Mouse (Mus musculus) hindbrain, embryonic 12.5 days (tissue): ENCODE measurements at regions not wholly inside any gene's neighbourhood (a gene's known extent, or its start where the extent isn't known, plus 50 kb on each side); places are given as distances from the start of the nearest gene placed in this dataset.
A peak's percentile ranks its signal among the peaks of the same experiment; 100 is the strongest.

Experiments
- ATAC-seq: fragments of 200-750 bp; cut with Nextera tagmentation; 2 replicates; pipeline ENCODE4 v1.8.0; 2017; ENCODE audit warnings: moderate TSS enrichment; ENCODE audit not compliant: low FRiP score
- H3K27ac ChIP-seq: fragments of 300-500 bp; sonication (generic); 2 replicates; pipeline ENCODE4 v1.5.1; 2016; ENCODE audit warnings: mild to moderate bottlenecking
- H3K27me3 ChIP-seq: fragments of 300-500 bp; sonication (generic); 2 replicates; pipeline ENCODE4 v1.6.1; 2016; ENCODE audit warnings: mild to moderate bottlenecking
- H3K36me3 ChIP-seq: fragments of 300-500 bp; sonication (generic); 2 replicates; pipeline ENCODE4 v1.6.1; 2016; ENCODE audit warnings: mild to moderate bottlenecking
- H3K4me1 ChIP-seq: fragments of 300-500 bp; sonication (generic); 2 replicates; pipeline ENCODE4 v1.6.1; 2016
- H3K4me2 ChIP-seq: fragments of 300-500 bp; sonication (generic); replicated peaks from 2 replicates; pipeline ENCODE4 v1.6.1; 2016; ENCODE audit warnings: mild to moderate bottlenecking
- H3K4me3 ChIP-seq: fragments of 300-500 bp; sonication (generic); 2 replicates; pipeline ENCODE4 v1.5.1; 2016; ENCODE audit warnings: mild to moderate bottlenecking
- H3K9ac ChIP-seq: fragments of 300-500 bp; sonication (generic); 2 replicates; pipeline ENCODE4 v1.6.1; 2016; ENCODE audit warnings: mild to moderate bottlenecking, moderate library complexity
- H3K9me3 ChIP-seq: fragments of 300-500 bp; sonication (generic); replicated peaks from 2 replicates; pipeline ENCODE4 v1.6.1; 2016; ENCODE audit warnings: mild to moderate bottlenecking
- WGBS: fragments of 180-500 bp; shearing (Covaris S2); methylation state at CpG from one replicate; pipeline ENCODE4 v1.1.7; 2016; 5-methylcytosine and 5-hydroxymethylcytosine counted together

GRCm38 (mm10) chr16:52980995-52981394 lies 527.1 kb upstream of the Alcam start:
- Histone ChIP-seq H3K4me1 (no peaks in the 10 kb centered on the region), H3K27me3 (no peaks in the 10 kb centered on the region), H3K27ac (no peak overlapping the region), H3K9me3 (no peaks in the 10 kb centered on the region), H3K4me3 (no peak overlapping the region), H3K4me2 (no peak overlapping the region), H3K36me3 (no peaks in the 10 kb centered on the region), H3K9ac (no peak overlapping the region)
- WGBS, result 90% methylated on average over 2 of the region's 2 CpGs
- ATAC-seq, result no peak

- ATAC-seq, result no peak
- Histone ChIP-seq H3K4me2 (no peak overlapping the region), H3K4me3 (no peak overlapping the region), H3K27me3 (no peaks in the 10 kb centered on the region), H3K9ac (no peak overlapping the region), H3K27ac (no peak overlapping the region), H3K9me3 (no peaks in the 10 kb centered on the region), H3K4me1 (no peaks in the 10 kb centered on the region), H3K36me3 (no peaks in the 10 kb centered on the region)
- WGBS, result 97% methylated on average over 2 of the region's 2 CpGs
Observed at GRCm38 (mm10) chr16:52972811-52973210, 518.9 kb upstream of the Alcam start.

- no peak overlapping the region for H3K9ac ChIP-seq
- H3K27ac ChIP-seq, result no peak overlapping the region
- ATAC-seq, result no peak
- H3K4me1 ChIP-seq, result no peaks in the 10 kb centered on the region
- H3K4me3 ChIP-seq, result no peak overlapping the region
- no peaks in the 10 kb centered on the region for H3K9me3 ChIP-seq
- H3K27me3 ChIP-seq, result no peaks in the 10 kb centered on the region
- no peaks in the 10 kb centered on the region for H3K36me3 ChIP-seq
- no peak overlapping the region for H3K4me2 ChIP-seq
- 54% methylated on average over 4 of the region's 4 CpGs for WGBS
Observed at GRCm38 (mm10) chr16:52947679-52948078, 493.8 kb upstream of the Alcam start.

GRCm38 (mm10) chr16:52934749-52935148 lies 480.9 kb upstream of the Alcam start:
- no peaks in the 10 kb centered on the region for H3K36me3 ChIP-seq
- H3K9me3 ChIP-seq, result no peaks in the 10 kb centered on the region
- no peak overlapping the region for H3K9ac ChIP-seq
- H3K27me3 ChIP-seq, result no peaks in the 10 kb centered on the region
- H3K4me2 ChIP-seq, result no peak overlapping the region
- ATAC-seq, result no peak
- no peak overlapping the region for H3K27ac ChIP-seq
- H3K4me1 ChIP-seq, result no peaks in the 10 kb centered on the region
- 77% methylated on average over 1 of the region's 1 CpGs for WGBS
- no peak overlapping the region for H3K4me3 ChIP-seq

GRCm38 (mm10) chr16:52931978-52932377 lies 478.1 kb upstream of the Alcam start:
- Histone ChIP-seq H3K4me3 (no peak overlapping the region), H3K27me3 (no peaks in the 10 kb centered on the region), H3K4me2 (no peak overlapping the region), H3K27ac (no peak overlapping the region), H3K9ac (no peak overlapping the region), H3K9me3 (no peaks in the 10 kb centered on the region), H3K4me1 (no peaks in the 10 kb centered on the region), H3K36me3 (no peaks in the 10 kb centered on the region)
- ATAC-seq, result no peak
- 88% methylated on average over 3 of the region's 3 CpGs for WGBS

- Histone ChIP-seq H3K36me3 (no peaks in the 10 kb centered on the region), H3K4me2 (no peak overlapping the region), H3K4me3 (no peak overlapping the region), H3K9me3 (no peaks in the 10 kb centered on the region), H3K27me3 (no peaks in the 10 kb centered on the region), H3K9ac (no peak overlapping the region), H3K4me1 (no peaks in the 10 kb centered on the region), H3K27ac (no peak overlapping the region)
- ATAC-seq, result peak; percentile 93
- WGBS, result 50% methylated on average over 14 of the region's 14 CpGs
Observed at GRCm38 (mm10) chr16:52892467-52893255, 438.8 kb upstream of the Alcam start.

GRCm38 (mm10) chr16:52879463-52880114 lies 425.7 kb upstream of the Alcam start:
- Histone ChIP-seq H3K9ac (no peak overlapping the region), H3K27ac (no peak overlapping the region), H3K4me1 (no peaks in the 10 kb centered on the region), H3K36me3 (no peaks in the 10 kb centered on the region), H3K4me2 (no peak overlapping the region), H3K4me3 (no peak overlapping the region), H3K9me3 (no peaks in the 10 kb centered on the region), H3K27me3 (no peaks in the 10 kb centered on the region)
- ATAC-seq, result no peak
- WGBS, result 83% methylated on average over 4 of the region's 4 CpGs

GRCm38 (mm10) chr16:52867833-52868232 lies 414.0 kb upstream of the Alcam start:
- H3K27ac ChIP-seq, result no peak overlapping the region
- no peak for ATAC-seq
- H3K27me3 ChIP-seq, result no peaks in the 10 kb centered on the region
- H3K4me1 ChIP-seq, result no peaks in the 10 kb centered on the region
- H3K9ac ChIP-seq, result no peak overlapping the region
- H3K4me2 ChIP-seq, result no peak overlapping the region
- H3K36me3 ChIP-seq, result no peaks in the 10 kb centered on the region
- 77% methylated on average over 6 of the region's 6 CpGs for WGBS
- H3K4me3 ChIP-seq, result no peak overlapping the region
- no peaks in the 10 kb centered on the region for H3K9me3 ChIP-seq

- no peak for ATAC-seq
- Histone ChIP-seq H3K4me3 (no peak overlapping the region), H3K27me3 (no peaks in the 10 kb centered on the region), H3K27ac (no peak overlapping the region), H3K9ac (no peak overlapping the region), H3K4me2 (no peak overlapping the region), H3K4me1 (no peaks in the 10 kb centered on the region), H3K9me3 (no peaks in the 10 kb centered on the region), H3K36me3 (no peaks in the 10 kb centered on the region)
- WGBS, result 100% methylated on average over 1 of the region's 1 CpGs
Observed at GRCm38 (mm10) chr16:52863554-52863953, 409.7 kb upstream of the Alcam start.

- Histone ChIP-seq H3K4me2 (no peak overlapping the region), H3K4me1 (no peaks in the 10 kb centered on the region), H3K27me3 (no peaks in the 10 kb centered on the region), H3K9ac (no peak overlapping the region), H3K36me3 (no peaks in the 10 kb centered on the region), H3K4me3 (no peak overlapping the region), H3K27ac (no peak overlapping the region), H3K9me3 (no peaks in the 10 kb centered on the region)
- WGBS, result 82% methylated on average over 6 of the region's 6 CpGs
- no peak for ATAC-seq
Observed at GRCm38 (mm10) chr16:52861263-52861662, 407.4 kb upstream of the Alcam start.

- Histone ChIP-seq H3K27me3 (no peaks in the 10 kb centered on the region), H3K9me3 (no peaks in the 10 kb centered on the region), H3K27ac (no peak overlapping the region), H3K9ac (no peak overlapping the region), H3K4me1 (no peaks in the 10 kb centered on the region), H3K36me3 (no peaks in the 10 kb centered on the region), H3K4me2 (no peak overlapping the region), H3K4me3 (no peak overlapping the region)
- 45% methylated on average over 8 of the region's 8 CpGs for WGBS
- no peak for ATAC-seq
Observed at GRCm38 (mm10) chr16:52858441-52859209, 404.8 kb upstream of the Alcam start.

GRCm38 (mm10) chr16:52851129-52851528 lies 397.3 kb upstream of the Alcam start:
- ATAC-seq, result no peak
- Histone ChIP-seq H3K9ac (no peak overlapping the region), H3K4me2 (no peak overlapping the region), H3K4me1 (no peaks in the 10 kb centered on the region), H3K9me3 (no peaks in the 10 kb centered on the region), H3K27ac (no peak overlapping the region), H3K27me3 (no peaks in the 10 kb centered on the region), H3K36me3 (no peaks in the 10 kb centered on the region), H3K4me3 (no peak overlapping the region)
- WGBS, result 90% methylated on average over 2 of the region's 2 CpGs
